Mouse (Mus musculus) stomach, embryonic 14.5 days (tissue): ENCODE results near the gene Kcnt1. TPM values are rescaled to one million over a fixed set of nuclear protein-coding genes. Genes with fewer than 3 reads are reported as not detected.

ENCODE experiments used
- ATAC-seq: fragments of 200-750 bp; cut with Nextera tagmentation; 2 replicates; pipeline ENCODE4 v1.8.0; 2017; ENCODE audit warnings: low read depth, moderate TSS enrichment; ENCODE audit not compliant: insufficient number of reproducible peaks, insufficient read depth, low FRiP score
- H3K27ac ChIP-seq: fragments of 300-500 bp; sonication (generic); 2 replicates; pipeline ENCODE4 v1.5.1; 2014; ENCODE audit warnings: mild to moderate bottlenecking, low read length, moderate library complexity, mixed read lengths
- H3K27me3 ChIP-seq: fragments of 300-500 bp; sonication (generic); 2 replicates; pipeline ENCODE4 v1.6.1; 2014; ENCODE audit warnings: low read length, control low read depth, mixed read lengths; ENCODE audit not compliant: control insufficient read depth, insufficient read depth
- H3K36me3 ChIP-seq: fragments of 300-500 bp; sonication (generic); 2 replicates; pipeline ENCODE4 v1.6.1; 2014; ENCODE audit warnings: mild to moderate bottlenecking, control low read depth, low read length, moderate library complexity, mixed read lengths; ENCODE audit not compliant: control insufficient read depth, insufficient read depth
- H3K4me1 ChIP-seq: fragments of 300-500 bp; sonication (generic); 2 replicates; pipeline ENCODE4 v1.6.1; 2014; ENCODE audit warnings: low read length, control low read depth, mixed read lengths; ENCODE audit not compliant: control insufficient read depth, insufficient read depth
- H3K4me2 ChIP-seq: fragments of 300-500 bp; sonication (generic); replicated peaks from 2 replicates; pipeline ENCODE4 v1.6.1; 2014; ENCODE audit warnings: low read depth, low read length, control low read depth
- H3K4me3 ChIP-seq: fragments of 300-500 bp; sonication (generic); 2 replicates; pipeline ENCODE4 v1.5.1; 2014; ENCODE audit warnings: low read depth, low read length, control low read depth
- H3K9ac ChIP-seq: fragments of 300-500 bp; sonication (generic); replicated peaks from 2 replicates; pipeline ENCODE4 v1.6.1; 2014; ENCODE audit warnings: low read depth, mild to moderate bottlenecking, control low read depth, low read length, moderate library complexity, mixed read lengths
- H3K9me3 ChIP-seq: fragments of 300-500 bp; sonication (generic); 2 replicates; pipeline ENCODE4 v1.6.1; 2016; ENCODE audit warnings: low read depth, low read length, control low read depth; ENCODE audit not compliant: control insufficient read depth
- WGBS: fragments of 180-500 bp; shearing (Covaris S2); extraction: QIAGEN DNeasy Blood & Tissue Kit; methylation state at CpG from one replicate; pipeline ENCODE4 v1.1.7; 2014; 5-methylcytosine and 5-hydroxymethylcytosine counted together
- polyA plus RNA-seq: library from polyadenylated mRNA; unstranded; fragments of >200 nt; fragmentation: Nextera tagmentation; extraction: Ambion mirVana; gene quantifications from 2 replicates; pipeline ENCODE4 v1.2.1, GENCODE M21; 2014

Kcnt1 gene
- polyA plus RNA-seq, 1 experiment from 2014 or later, result 0.80 TPM

- no peak for ATAC-seq
- Histone ChIP-seq H3K9ac (no peak overlapping the region), H3K27ac (no peak overlapping the region), H3K4me1 (no peaks in the 10 kb centered on the region), H3K9me3 (no peaks in the 10 kb centered on the region), H3K27me3 (no peaks in the 10 kb centered on the region), H3K4me3 (no peak overlapping the region), H3K36me3 (peaks cover 44% of the 10 kb centered on the region), H3K4me2 (no peak overlapping the region)
- 85% methylated on average over 3 of the region's 3 CpGs for WGBS
These were observed 84.4 kb downstream of the Kcnt1 start for GRCm38 (mm10) chr2:25947950-25948349.

- no peaks in the 10 kb centered on the region for H3K9me3 ChIP-seq
- H3K4me1 ChIP-seq, result no peaks in the 10 kb centered on the region
- no peak overlapping the region for H3K4me2 ChIP-seq
- H3K27ac ChIP-seq, result no peak overlapping the region
- WGBS, result 90% methylated on average over 3 of the region's 3 CpGs
- no peak overlapping the region for H3K9ac ChIP-seq
- no peak for ATAC-seq
- peaks cover 35% of the 10 kb centered on the region for H3K36me3 ChIP-seq
- H3K4me3 ChIP-seq, result no peak overlapping the region
- no peaks in the 10 kb centered on the region for H3K27me3 ChIP-seq
These were observed 85.8 kb downstream of the Kcnt1 start for GRCm38 (mm10) chr2:25949291-25949690.

Other genes starting within 250 kb of the Kcnt1 start
- 0.19 and 0.24 TPM in 2 replicates for gene Ccdc183, start 246.1 kb upstream of the Kcnt1 start, polyA plus RNA-seq
- gene Tmem141, start 241.7 kb upstream of the Kcnt1 start, polyA plus RNA-seq, result 25.5 and 26.3 TPM in 2 replicates
- gene Fcna, start 235.7 kb upstream of the Kcnt1 start, polyA plus RNA-seq, result 0.98 and 1.4 TPM in 2 replicates
- gene Lcn8, start 210.6 kb upstream of the Kcnt1 start, polyA plus RNA-seq, result not detected in 2 replicates
- not detected in 2 replicates for gene Lcn5, start 205.8 kb upstream of the Kcnt1 start, polyA plus RNA-seq
- gene Lcn6, start 186.9 kb upstream of the Kcnt1 start, polyA plus RNA-seq, result not detected in 2 replicates
- not detected in 2 replicates for gene Lcn10, start 181.0 kb upstream of the Kcnt1 start, polyA plus RNA-seq
- not detected in 2 replicates for gene Obp2a, start 163.7 kb upstream of the Kcnt1 start, polyA plus RNA-seq
- gene Bmyc, start 157.0 kb upstream of the Kcnt1 start, polyA plus RNA-seq, result 72.0 and 74.9 TPM in 2 replicates
- gene Obp2b, start 126.7 kb upstream of the Kcnt1 start, polyA plus RNA-seq, result not detected in 2 replicates
- gene Lcn3, start 98.2 kb upstream of the Kcnt1 start, polyA plus RNA-seq, result not detected in 2 replicates
- gene Lcn11, start 86.7 kb upstream of the Kcnt1 start, polyA plus RNA-seq, result not detected in 2 replicates
- gene Gm13539, start 81.5 kb upstream of the Kcnt1 start, polyA plus RNA-seq, result not detected in 2 replicates
- gene Glt6d1, start 47.9 kb upstream of the Kcnt1 start, polyA plus RNA-seq, result not detected in 2 replicates
- gene Lcn9, start 40.6 kb upstream of the Kcnt1 start, polyA plus RNA-seq, result not detected in 2 replicates
- gene Sohlh1, start 16.5 kb upstream of the Kcnt1 start, polyA plus RNA-seq, result not detected in 2 replicates
- gene Camsap1, start 119.5 kb downstream of the Kcnt1 start, polyA plus RNA-seq, result 15.7 and 16.3 TPM in 2 replicates
- 82.8 and 86.4 TPM in 2 replicates for gene Ubac1, start 158.0 kb downstream of the Kcnt1 start, polyA plus RNA-seq